Mouse (Mus musculus): Measurements from ENCODE around the gene Pdxk. TPM values are rescaled to one million over a fixed set of nuclear protein-coding genes. Genes with fewer than 3 reads are reported as not detected.

Gene Pdxk
- polyA plus RNA-seq, 1 experiment from 2014 or later: 13.0 TPM

Small RNAs within 50 kb of the gene (microRNA-seq; reads per million reads assigned to microRNA genes)
- gene Mir6410 (not detected), gene Mir6907 (not detected), gene Mir6908 (1.5 reads per million)

Other genes starting within 250 kb of the Pdxk start
- 8.1 and 9.7 TPM in 2 replicates for gene Trappc10, start 220.3 kb downstream of the Pdxk start, polyA plus RNA-seq (2016; fragmentation: Nextera tagmentation; extraction: Ambion mirVana)
- gene Agpat3, start 112.5 kb downstream of the Pdxk start, polyA plus RNA-seq (2016; fragmentation: Nextera tagmentation; extraction: Ambion mirVana): 36.8 and 37.7 TPM in 2 replicates
- gene Rrp1, start 51.9 kb downstream of the Pdxk start, polyA plus RNA-seq (2016; fragmentation: Nextera tagmentation; extraction: Ambion mirVana): 338 and 366 TPM in 2 replicates
- gene Cstb, start 39.3 kb downstream of the Pdxk start, polyA plus RNA-seq (2016; fragmentation: Nextera tagmentation; extraction: Ambion mirVana): 115 and 118 TPM in 2 replicates
- gene Olfr1358, start 52.5 kb upstream of the Pdxk start, polyA plus RNA-seq (2016; fragmentation: Nextera tagmentation; extraction: Ambion mirVana): not detected in 2 replicates
- gene Ilvbl, start 109.4 kb upstream of the Pdxk start, polyA plus RNA-seq (2016; fragmentation: Nextera tagmentation; extraction: Ambion mirVana): 33.0 and 33.3 TPM in 2 replicates
- gene Syde1, start 127.0 kb upstream of the Pdxk start, polyA plus RNA-seq (2016; fragmentation: Nextera tagmentation; extraction: Ambion mirVana): 13.3 and 14.8 TPM in 2 replicates
- not detected in 2 replicates for gene Olfr1357, start 153.1 kb upstream of the Pdxk start, polyA plus RNA-seq (2016; fragmentation: Nextera tagmentation; extraction: Ambion mirVana)

All from forebrain, embryonic 10.5 days (tissue).